Mouse (Mus musculus) forebrain, postnatal 0 days (tissue): ENCODE results near the gene Itpr1. TPM values are rescaled to one million over a fixed set of nuclear protein-coding genes. Genes with fewer than 3 reads are reported as not detected.

Source experiments
- ATAC-seq: fragments of 200-750 bp; cut with Nextera tagmentation; 2 replicates; pipeline ENCODE4 v1.8.0; 2017; ENCODE audit warnings: mild to moderate bottlenecking, moderate library complexity
- DNase-seq: peaks from one replicate; pipeline ENCODE4 v3.0.0-alpha.2; 2015
- H3K27ac ChIP-seq: fragments of 300-500 bp; sonication (generic); 2 replicates; pipeline ENCODE4 v1.5.1; 2014; ENCODE audit warnings: low read depth, mild to moderate bottlenecking, antibody characterized with exemption, low read length, moderate library complexity, mixed read lengths
- H3K27me3 ChIP-seq: fragments of 300-500 bp; sonication (generic); 2 replicates; pipeline ENCODE4 v1.6.1; 2014; ENCODE audit warnings: mild to moderate bottlenecking, low read length, mixed read lengths; ENCODE audit not compliant: insufficient read depth
- H3K36me3 ChIP-seq: fragments of 300-500 bp; sonication (generic); 2 replicates; pipeline ENCODE4 v1.6.1; 2014; ENCODE audit warnings: mild to moderate bottlenecking, moderate library complexity; ENCODE audit not compliant: insufficient read depth
- H3K4me1 ChIP-seq: fragments of 300-500 bp; sonication (generic); 2 replicates; pipeline ENCODE4 v1.6.1; 2014; ENCODE audit warnings: antibody characterized with exemption; ENCODE audit not compliant: insufficient read depth
- H3K4me2 ChIP-seq: fragments of 300-500 bp; sonication (generic); 2 replicates; pipeline ENCODE4 v1.6.1; 2014; ENCODE audit warnings: low read depth, mild to moderate bottlenecking, moderate library complexity
- H3K4me3 ChIP-seq: fragments of 300-500 bp; sonication (generic); 2 replicates; pipeline ENCODE4 v1.5.1; 2014; ENCODE audit warnings: low read depth, low read length, mixed read lengths
- H3K9ac ChIP-seq: fragments of 300-500 bp; sonication (generic); 2 replicates; pipeline ENCODE4 v1.6.1; 2014; ENCODE audit warnings: mild to moderate bottlenecking
- H3K9me3 ChIP-seq: fragments of 300-500 bp; sonication (generic); 2 replicates; pipeline ENCODE4 v1.6.1; 2016; ENCODE audit warnings: low read length
- CTCF ChIP-seq: sonication (generic); IDR thresholded peaks from 2 replicates; pipeline ENCODE4 v1.5.1; 2016; ENCODE audit warnings: antibody characterized with exemption, control low read depth, low read depth
- WGBS: fragments of 180-500 bp; shearing (Covaris S2); extraction: QIAGEN DNeasy Blood & Tissue Kit; methylation state at CpG from one replicate; pipeline ENCODE4 v1.1.7; 2014; 5-methylcytosine and 5-hydroxymethylcytosine counted together
- polyA plus RNA-seq: library from polyadenylated mRNA; unstranded; fragments of >200 nt; fragmentation: Nextera tagmentation; extraction: Ambion mirVana; gene quantifications from 2 replicates; pipeline ENCODE4 v1.2.1, GENCODE M21; 2015
- total RNA-seq: library from RNA; depleted of rRNA; stranded (reverse); fragments of >200 nt; gene quantifications from 2 replicates; pipeline ENCODE4 v1.2.3, GENCODE M21; 2014

The Itpr1 gene
- total and polyA plus RNA-seq, 2 experiments from 2014 or later: 5.5 to 39.6 TPM

GRCm38 (mm10) chr6:108531324-108532311 lies 318.7 kb downstream of the Itpr1 start:
- Histone ChIP-seq H3K36me3 (no peaks in the 10 kb centered on the region), H3K4me2 (no peak overlapping the region), H3K4me1 (no peaks in the 10 kb centered on the region), H3K27me3 (no peaks in the 10 kb centered on the region), H3K9me3 (no peaks in the 10 kb centered on the region), H3K4me3 (no peak overlapping the region), H3K27ac (no peak overlapping the region), H3K9ac (no peak overlapping the region)
- 34% methylated on average over 12 of the region's 12 CpGs for WGBS
- ATAC-seq (no peak), DNase-seq (no peak)
- no peak for TF ChIP-seq CTCF

GRCm38 (mm10) chr6:108532486-108533179 lies 319.7 kb downstream of the Itpr1 start:
- H3K27ac ChIP-seq: no peak overlapping the region
- no peaks in the 10 kb centered on the region for H3K27me3 ChIP-seq
- no peak overlapping the region for H3K4me3 ChIP-seq
- ATAC-seq: no peak
- no peaks in the 10 kb centered on the region for H3K4me1 ChIP-seq
- DNase-seq: no peak
- no peaks in the 10 kb centered on the region for H3K36me3 ChIP-seq
- no peak overlapping the region for H3K4me2 ChIP-seq
- no peaks in the 10 kb centered on the region for H3K9me3 ChIP-seq
- no peak for TF ChIP-seq CTCF
- H3K9ac ChIP-seq: no peak overlapping the region
- WGBS: 80% methylated on average over 10 of the region's 10 CpGs

GRCm38 (mm10) chr6:108534139-108534538 lies 321.2 kb downstream of the Itpr1 start:
- WGBS: 91% methylated on average over 5 of the region's 5 CpGs

GRCm38 (mm10) chr6:108534596-108534995 lies 321.7 kb downstream of the Itpr1 start:
- no peaks in the 10 kb centered on the region for H3K27me3 ChIP-seq
- H3K9ac ChIP-seq: no peak overlapping the region
- no peaks in the 10 kb centered on the region for H3K36me3 ChIP-seq
- H3K4me1 ChIP-seq: no peaks in the 10 kb centered on the region
- no peak for ATAC-seq
- H3K27ac ChIP-seq: no peak overlapping the region
- 82% methylated on average over 6 of the region's 6 CpGs for WGBS
- H3K9me3 ChIP-seq: no peaks in the 10 kb centered on the region
- H3K4me3 ChIP-seq: no peak overlapping the region
- H3K4me2 ChIP-seq: no peak overlapping the region
- DNase-seq: no peak
- TF ChIP-seq CTCF: no peak

More at GRCm38 (mm10) chr6:108534139-108534538, 321.2 kb downstream of the Itpr1 start:
- Histone ChIP-seq H3K27ac (no peak overlapping the region), H3K27me3 (no peaks in the 10 kb centered on the region), H3K9ac (no peak overlapping the region), H3K4me1 (no peaks in the 10 kb centered on the region), H3K4me3 (no peak overlapping the region), H3K4me2 (no peak overlapping the region), H3K36me3 (no peaks in the 10 kb centered on the region), H3K9me3 (no peaks in the 10 kb centered on the region)
- ATAC-seq (no peak), DNase-seq (no peak)
- no peak for TF ChIP-seq CTCF

GRCm38 (mm10) chr6:108535309-108535708 lies 322.4 kb downstream of the Itpr1 start:
- Histone ChIP-seq H3K4me3 (no peak overlapping the region), H3K27ac (no peak overlapping the region), H3K36me3 (no peaks in the 10 kb centered on the region), H3K4me1 (no peaks in the 10 kb centered on the region), H3K4me2 (no peak overlapping the region), H3K27me3 (no peaks in the 10 kb centered on the region), H3K9ac (no peak overlapping the region), H3K9me3 (no peaks in the 10 kb centered on the region)
- no peak for TF ChIP-seq CTCF
- WGBS: 88% methylated on average over 4 of the region's 4 CpGs
- DNase-seq (no peak), ATAC-seq (no peak)

- Histone ChIP-seq H3K27me3 (no peaks in the 10 kb centered on the region), H3K36me3 (no peaks in the 10 kb centered on the region), H3K9ac (no peak overlapping the region), H3K4me1 (no peaks in the 10 kb centered on the region), H3K9me3 (no peaks in the 10 kb centered on the region), H3K4me3 (no peak overlapping the region), H3K4me2 (no peak overlapping the region), H3K27ac (no peak overlapping the region)
- 77% methylated on average over 8 of the region's 8 CpGs for WGBS
- no peak for ATAC-seq
- TF ChIP-seq CTCF: no peak
- DNase-seq: no peak
These were observed 323.8 kb downstream of the Itpr1 start for GRCm38 (mm10) chr6:108536546-108537317.
